Mouse (Mus musculus) frontal cortex, adult 2 months (tissue): ENCODE results near the gene Adcy1. TPM values are rescaled to one million over a fixed set of nuclear protein-coding genes. Genes with fewer than 3 reads are reported as not detected.

Source experiments
- DNase-seq, 2 experiments: peaks; one replicate each; pipeline ENCODE4 v3.0.0; 2022; ENCODE audit warnings: low spot score in 1 of 2; ENCODE audit errors: extremely low spot score in 1 of 2
- polyA plus RNA-seq: library from polyadenylated mRNA; depleted of rRNA; stranded (reverse); fragments of >200 nt; gene quantifications from 2 replicates; pipeline ENCODE4 v1.2.3, GENCODE M21; 2012

Gene Adcy1
- polyA plus RNA-seq, 1 experiment, result 108 TPM

DNA sequence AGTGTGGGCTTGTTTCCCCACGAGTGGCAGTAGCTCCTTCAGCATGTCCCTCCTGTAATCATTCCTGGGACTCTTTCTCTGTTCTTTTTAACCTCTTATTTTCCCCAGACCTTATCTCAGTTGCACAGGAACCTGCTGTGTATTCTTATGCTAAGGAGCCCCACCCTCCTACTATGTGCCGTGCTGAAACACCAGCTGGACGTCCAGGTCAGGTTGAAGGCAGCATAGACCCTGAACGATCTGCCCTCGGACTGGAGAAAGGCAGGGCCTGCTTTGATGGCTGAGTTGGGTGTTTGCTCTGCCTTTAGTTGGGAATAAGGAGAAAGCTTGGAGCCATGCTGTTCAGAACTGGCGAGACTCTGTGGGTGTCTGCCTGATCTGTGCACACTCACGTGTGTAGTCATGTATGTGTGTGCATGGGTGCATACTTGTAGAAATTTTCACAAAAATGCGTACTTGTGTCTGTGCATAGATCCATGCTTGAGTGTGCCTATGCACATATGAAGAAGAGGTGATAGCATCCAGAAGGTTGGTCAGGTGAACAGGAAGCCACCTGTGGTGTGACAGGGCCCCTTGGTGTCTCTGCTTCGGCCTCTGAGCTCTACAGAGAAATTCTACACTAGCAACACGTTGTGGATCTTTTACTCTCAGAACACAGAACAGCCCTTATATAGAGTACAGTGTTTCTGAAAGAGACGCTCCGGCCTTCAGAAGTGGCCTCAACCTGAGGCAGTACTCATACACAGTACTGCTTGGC is 5.4 kb downstream of the Adcy1 start:
- DNase-seq, result no peak

DNA sequence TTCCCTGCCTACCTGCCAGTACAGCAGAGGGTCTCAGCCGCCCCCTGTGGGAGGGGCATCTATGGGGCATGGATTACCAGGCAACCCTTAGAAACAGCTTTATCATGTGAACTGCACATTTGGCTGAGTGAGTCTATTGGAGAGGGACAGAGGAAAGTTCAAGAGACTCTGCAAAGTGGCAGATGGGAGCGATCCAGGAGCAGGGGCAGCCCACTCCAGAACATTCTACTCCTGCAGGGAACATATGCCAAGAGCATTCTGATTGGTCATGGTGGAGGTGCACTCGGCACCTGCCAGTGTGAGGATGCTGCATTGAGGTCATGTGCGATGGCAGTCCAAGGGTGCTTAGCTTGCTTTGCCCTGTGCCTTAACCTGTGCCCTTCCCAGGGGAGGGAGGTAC is 6.5 kb downstream of the Adcy1 start:
- no peak for DNase-seq

DNA sequence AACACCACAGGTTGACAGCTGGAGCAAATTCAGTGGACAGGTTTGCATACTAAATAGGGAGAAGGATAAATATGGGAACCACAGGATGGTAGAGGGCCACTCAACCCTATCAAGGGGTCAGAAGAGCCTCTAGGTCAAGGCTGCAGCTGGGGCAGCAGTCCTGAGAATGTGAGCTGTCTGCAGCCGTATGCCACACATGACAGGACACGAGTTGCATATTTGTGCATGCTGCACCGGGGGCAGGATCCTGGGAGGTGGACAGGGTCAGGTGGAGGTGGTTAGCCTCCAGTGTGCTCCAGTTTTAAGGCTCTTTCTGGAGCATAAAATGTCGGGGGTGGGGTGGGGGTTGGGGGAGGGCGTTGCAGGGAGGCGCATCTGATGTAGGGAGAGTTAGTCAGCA is 8.3 kb downstream of the Adcy1 start:
- DNase-seq, result no peak

DNA sequence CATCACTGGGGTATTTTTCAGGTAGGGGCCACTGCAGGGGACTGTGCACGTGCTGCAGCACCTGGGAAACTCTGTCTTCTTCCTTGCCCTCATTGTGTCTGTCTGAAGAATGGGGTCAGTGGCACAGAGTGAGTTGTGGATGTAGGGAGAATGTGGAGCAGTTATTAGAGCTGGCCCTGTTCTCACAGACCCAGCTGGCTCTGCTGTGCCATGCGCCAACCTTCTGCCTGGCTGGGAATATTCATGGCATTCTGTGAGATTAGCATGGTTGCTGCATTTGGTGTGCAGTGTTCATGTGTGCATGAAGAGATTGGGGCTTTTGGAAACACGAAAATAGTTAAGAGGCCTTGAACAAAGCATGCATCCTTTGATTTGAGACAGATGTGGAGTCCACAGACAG is 10.3 kb downstream of the Adcy1 start:
- DNase-seq, result no peak

DNA sequence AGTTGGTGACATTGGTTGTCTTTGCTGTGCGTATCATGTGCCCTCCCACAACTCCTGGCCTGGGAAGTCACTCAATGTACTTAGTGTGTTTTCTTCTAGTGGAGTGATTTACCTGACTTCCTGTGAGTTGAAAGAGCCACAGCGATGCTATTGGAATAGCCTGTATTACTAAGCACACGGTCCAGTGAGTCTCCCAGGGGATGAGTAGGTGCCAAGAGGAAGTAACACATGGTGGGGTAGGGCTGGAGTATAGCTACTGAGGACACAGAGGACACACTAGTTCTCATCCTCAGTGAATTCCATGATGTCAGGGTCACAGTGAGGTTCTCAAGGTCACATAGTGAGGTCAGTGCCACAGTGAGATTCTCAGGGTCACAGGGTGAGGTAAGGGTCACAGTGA is 13.2 kb downstream of the Adcy1 start:
- no peak for DNase-seq

DNA sequence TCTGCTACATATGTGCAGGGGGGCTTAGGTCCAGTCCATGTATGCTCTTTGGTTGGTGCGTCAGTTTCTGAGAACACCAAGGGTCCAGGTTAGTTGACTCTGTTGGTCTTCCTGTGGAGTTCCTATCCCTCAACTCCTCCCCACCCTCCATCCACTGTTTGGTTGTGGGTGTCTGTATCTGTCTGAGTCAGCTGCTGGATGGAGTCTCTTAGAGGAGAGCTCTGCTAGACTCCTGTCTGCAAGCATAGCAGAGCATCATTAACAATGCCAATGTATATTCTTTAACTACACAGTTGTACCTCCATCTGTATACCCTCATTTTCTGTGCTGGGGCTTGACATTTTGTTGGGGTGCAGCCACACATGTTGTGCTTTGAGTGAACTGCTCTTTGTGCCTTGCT is 18.6 kb downstream of the Adcy1 start:
- DNase-seq, result peak in 1 of 2 experiments; percentile 47

DNA sequence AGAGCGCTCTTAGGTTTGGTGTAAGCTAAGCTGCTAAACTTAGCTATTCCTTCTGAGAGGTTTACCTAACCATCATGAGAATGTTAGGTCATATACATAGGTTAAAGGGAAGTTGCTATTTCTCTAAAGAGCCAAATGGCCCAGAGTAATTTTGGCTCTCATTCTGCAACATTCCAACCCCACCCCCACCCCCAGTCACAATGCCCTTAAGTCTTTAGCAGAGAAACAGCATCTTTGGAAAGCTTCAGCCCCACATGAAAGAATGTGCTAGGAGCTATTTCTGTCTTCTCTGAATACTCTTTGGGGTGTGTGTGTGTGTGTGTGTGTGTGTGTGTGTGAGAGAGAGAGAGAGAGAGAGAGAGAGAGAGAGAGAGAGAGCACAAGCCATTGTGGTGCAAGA is 20.6 kb downstream of the Adcy1 start:
- no peak for DNase-seq

DNA sequence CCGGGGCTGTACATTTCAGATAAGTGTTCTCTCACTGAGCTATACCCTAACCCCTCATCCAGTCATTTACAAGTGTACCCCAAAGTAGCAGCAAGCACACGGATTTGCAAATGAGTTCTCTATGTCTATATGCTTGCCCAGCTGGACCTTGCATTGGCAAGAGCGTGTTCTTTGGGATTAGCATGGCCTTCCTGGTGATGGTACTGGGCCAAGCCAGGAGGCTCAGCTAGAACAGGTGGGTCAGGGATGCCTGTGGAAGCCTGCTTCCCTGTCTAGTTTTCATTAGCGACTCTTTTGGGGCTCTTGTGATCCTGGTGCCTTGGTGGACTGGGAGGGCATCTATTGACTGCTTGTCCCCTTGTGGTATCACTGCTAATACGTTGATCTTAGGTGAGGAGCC is 21.9 kb downstream of the Adcy1 start:
- DNase-seq, result no peak

DNA sequence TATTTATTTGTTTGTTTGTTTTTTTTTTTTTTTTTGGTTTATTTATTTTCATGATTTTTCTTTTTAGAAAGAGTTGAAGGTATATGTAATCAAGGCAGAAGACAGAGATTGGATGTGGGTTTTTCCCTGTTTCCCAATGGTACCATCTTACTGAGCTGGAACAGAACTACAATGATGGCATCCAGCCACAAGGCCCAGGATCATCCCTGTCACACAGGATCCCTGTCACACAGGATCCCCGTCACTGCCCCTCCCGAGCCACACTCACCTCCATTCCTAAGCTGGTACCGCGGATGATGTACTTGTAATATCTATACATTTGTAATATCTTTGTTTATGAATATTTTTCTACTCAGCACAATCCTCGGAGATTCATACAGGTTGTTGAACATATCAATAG is 27.8 kb downstream of the Adcy1 start:
- no peak for DNase-seq

DNA sequence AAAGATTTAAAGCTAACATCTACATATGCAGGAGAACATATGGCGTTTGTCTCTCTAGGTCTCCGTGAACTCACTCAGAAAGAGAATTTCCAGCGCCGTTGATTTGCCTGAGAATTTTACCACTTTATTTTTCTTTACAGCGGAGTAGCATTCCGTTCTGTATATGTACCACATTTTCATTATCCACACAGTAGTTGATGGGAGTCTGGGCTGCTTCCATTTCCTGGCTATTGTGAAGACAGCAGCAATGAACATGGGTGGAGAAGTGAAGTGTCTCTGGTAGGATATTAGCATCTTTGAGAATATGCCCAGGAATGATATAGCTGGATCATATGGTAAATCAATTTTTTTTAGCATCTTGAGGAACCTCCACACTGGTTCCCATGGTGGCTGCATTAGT is 31.6 kb downstream of the Adcy1 start:
- peak in 1 of 2 experiments; percentile 35 for DNase-seq

DNA sequence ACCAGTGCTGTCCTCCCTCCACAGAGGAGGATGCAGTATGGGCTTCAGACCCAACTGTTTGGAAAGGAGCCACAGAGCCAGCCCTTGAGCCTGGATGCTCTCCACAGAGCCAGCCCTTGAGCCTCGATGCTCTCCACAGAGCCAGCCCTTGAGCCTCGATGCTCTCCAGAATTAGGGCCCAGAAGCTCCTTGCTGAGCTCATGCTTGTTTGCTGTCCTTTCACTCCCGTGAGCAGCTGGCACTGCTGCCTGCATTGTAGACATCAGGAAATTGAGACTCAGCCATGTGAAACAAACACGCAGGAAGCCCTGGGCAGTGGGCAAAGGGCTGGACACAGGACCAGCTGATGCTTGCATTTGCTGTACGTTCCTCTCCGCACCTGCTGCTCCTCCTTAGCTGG is 38.4 kb downstream of the Adcy1 start:
- no peak for DNase-seq

DNA sequence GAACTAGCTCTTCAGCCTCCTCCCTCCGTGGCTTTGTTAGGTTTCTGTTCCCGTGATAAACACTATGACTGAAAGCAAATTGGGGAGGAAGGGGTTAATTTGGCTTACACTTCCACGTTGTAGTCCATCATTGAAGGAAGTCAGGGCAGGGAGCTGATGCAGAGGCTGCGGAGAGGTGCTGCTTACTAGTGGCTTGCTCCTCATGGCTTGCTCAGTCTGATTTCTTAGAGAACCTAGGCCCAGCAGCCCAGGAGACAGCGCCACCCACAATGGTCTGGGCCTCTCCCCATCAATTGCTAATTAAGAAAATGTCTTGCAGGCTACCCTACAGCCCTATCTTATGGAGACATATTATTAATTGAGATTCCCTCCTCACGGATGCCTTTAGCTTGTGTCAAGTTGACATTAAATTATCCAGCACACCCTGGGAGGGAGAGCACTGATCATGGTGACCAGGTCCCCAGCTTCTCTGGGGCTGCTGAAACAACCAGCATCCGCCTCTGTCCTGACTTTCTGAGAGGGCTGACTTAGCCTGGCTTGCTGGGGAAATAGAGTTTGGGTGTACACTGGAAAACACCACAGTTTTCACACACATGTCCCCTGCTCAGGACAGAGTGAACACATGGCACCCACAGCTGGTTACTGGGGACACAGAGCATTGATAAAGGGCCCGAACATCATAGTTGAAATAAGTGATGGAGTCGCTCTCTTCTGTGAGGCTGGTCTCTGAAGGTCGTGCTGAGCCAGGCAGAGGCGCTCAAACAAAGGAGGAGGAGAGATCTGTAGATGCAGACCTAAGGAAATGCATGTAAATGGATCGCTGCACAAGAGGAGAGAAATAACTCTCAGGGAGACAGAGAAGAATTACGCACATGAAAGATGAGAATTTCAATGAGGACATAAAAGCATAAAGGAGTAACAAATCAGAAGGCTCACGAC is 39.2 kb downstream of the Adcy1 start:
- no peak for DNase-seq

DNA sequence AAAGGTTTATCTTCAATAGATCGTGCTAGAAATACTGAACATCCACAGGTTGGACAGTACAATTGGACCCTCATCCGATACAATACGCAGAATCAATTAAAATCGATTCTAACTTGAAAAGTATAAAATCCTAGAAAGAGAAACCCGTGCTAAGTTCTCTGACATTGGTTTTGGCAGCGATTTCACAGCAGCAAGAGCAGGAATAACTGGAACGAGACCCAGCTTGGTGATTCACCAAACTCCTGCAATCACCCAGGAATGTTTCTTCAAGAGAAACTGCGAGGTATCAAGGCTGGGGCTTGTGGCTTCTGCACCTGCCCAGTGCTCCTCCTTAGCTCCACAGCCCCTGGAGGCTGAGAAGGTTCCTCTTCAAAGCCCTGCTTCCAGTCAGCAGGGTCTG is 42.0 kb downstream of the Adcy1 start:
- DNase-seq, result peak in 1 of 2 experiments; percentile 34

DNA sequence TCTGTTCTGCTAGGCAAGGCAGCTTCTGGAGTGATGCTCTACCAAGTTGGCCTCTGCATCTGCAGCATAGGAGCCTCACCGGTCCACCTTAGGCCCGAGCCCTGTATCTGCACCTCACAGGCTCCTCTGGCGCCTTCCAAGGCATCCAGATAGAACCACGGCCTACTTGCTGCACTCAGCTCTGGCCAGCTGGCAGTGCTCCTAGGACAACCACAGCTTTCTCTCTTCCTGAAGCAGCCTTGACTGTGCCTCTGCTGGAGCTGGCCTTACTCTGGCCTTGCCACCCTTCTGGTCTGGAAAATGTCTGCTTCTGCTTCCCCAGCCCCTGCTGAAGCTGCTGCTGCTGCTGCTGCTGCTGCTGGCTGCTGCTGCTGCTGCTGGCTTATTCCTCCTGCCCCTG is 45.8 kb downstream of the Adcy1 start:
- DNase-seq, result no peak

DNA sequence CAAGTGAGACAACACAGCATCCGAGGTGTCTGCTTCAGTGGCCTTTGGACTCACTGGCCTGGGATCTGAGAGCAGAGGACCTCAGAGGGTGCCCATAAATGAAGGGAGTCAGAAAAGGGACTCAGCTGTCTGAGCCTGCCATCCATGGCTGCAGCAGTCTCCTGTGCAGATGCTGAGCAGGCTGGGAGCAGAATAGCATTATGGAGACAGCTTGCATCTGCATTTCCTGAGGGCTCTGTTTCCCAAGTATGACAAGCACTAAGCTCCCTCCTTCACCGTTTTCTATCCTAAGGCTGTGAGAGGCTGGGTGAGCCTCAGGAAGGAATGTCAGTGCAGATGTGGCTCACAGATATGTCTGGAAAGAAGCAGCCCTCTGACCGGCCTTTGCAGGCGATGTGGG is 49.8 kb downstream of the Adcy1 start:
- peak in 1 of 2 experiments; percentile 20 for DNase-seq

DNA sequence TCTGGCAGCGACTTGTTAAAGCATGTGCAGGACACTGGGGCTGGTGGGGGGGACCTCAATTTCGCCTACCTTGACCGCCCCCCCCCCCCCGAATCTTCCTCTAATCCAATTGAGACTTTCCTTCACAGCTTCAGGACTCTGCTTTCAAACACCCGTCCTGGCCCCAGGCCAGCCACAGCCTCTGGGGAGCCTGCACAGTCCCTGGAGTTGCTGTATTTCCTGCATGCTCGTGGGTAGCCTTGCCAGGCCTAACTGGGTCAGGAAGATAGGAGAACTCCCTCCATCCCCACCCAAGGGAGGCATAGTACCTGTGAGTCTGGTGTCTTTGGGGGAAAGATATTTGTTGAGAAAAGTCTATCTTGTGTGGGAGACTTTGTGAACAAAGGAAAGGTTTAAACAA is 50.4 kb downstream of the Adcy1 start:
- peak in 1 of 2 experiments; percentile 17 for DNase-seq

DNA sequence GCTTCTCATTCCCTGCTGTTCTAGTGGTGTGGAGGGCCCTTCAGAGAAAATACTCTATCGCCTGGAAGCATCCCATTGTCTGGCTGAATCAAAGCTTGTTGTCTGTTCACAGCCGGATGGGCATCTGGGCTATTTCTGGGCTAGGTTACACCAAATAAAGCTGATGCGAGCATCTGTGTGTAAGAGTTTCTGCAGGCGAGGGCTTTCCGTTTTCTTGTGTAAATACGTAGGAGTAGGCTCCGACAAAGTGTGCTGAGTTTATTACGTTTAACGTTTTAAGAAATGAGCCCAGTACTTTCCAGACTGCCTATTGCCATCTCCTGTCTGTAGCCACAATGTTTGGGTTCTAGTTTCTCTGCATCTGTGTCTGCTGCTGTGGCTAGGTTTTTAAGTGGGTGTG is 51.0 kb downstream of the Adcy1 start:
- DNase-seq, result peak in 1 of 2 experiments; percentile 46

DNA sequence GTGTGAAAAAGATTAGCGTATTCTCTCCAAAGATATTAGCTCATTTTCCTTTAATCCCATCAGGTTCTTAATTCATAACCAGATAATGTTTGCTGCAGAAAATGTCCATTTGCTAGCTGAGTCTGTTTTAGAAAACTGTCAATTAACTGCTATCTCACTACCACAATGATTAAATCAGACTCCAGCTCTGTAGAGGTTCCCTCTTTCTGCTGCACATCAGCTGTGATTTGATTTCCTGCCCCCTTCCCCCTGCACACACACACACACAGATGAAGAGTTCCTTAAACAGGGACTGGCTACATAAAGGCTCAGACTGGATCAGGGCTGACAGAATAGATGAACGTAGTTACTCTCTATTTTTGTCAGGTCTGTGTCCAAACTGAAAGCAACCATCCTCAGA is 53.4 kb downstream of the Adcy1 start:
- DNase-seq, result no peak

DNA sequence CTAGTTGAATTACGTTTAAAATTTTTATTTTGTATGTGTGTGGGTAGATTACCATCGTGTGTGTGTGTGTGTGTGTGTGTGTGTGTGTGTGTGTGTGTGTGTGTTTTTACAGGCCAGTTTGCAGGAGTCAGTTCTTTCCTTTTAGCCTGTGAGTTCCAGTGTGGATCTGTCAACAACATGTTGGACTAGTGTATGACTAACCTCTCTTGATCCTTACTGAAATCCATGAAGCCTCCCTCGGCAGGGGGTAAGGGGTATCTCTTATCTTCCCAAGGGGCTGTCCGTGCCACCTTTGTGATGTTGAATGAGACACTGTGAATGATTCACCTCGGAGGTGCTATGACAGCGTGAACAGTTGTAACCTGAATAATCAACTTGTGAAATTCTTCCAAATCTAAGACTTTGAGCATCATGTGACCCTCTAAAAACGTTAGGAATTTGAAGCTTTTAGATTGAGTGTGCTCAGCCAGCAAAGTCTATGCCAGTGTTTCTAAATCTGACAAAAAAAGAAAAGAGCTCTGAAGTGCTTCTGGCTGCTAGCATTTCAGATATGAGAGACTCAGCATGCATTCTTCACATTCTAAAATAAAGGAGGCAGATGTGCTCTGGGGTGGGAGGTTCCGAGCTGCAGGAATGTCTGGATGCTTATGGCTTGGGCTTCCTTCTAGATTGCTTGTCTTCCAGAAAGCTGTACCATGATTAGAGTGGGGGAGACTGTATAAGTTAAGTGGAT is 66.2 kb downstream of the Adcy1 start:
- DNase-seq, result no peak

DNA sequence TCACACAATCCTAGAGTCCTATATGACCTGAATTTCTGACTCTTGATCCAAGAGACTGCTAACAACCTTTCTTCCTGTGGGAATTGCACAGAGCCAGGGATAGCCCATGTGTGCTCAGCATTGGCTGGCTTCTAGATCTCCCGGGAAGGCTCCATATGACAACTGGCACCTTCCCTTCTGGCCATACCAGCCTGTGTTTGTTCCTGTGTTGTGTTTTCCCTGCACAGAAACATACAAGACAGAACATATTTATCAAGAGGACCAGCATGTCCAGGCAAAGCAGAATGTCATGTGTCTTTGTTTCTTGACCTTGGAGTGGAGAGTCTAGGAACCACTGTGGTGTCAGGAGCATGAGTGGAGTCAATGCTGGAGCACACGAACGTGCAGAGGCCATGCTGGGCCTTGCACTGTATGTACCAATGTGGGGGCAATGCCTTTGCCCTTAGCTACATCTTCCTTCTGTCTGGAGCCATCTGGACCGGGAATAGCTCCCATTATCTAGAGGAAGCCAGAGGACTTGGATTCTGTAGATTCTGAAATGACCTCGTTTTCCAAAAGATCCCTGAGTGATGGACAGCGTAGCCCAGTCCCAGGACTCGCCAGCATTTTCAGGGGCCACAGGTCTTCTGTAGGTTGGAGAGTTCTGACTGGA is 69.6 kb downstream of the Adcy1 start:
- no peak for DNase-seq

DNA sequence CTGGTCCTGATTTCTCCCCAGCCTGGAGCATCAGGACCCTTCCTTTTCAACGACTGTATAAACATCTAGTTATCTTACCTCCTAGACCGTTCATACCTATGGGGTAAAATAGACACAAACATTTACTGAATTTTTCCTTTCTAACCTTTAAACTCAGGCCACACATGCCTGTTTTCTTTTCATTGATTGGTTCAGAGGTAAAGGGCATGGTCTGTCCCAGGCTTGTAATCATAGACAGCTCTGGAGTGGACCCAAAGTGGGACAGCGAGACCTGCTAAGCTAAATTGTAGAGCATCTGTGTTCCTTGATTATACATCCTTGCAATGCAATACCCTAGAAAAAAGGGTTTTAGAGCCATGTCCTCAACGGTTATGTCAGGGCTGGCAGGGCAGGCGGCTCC is 70.4 kb downstream of the Adcy1 start:
- no peak for DNase-seq
